Mouse (Mus musculus) MEL (cell line): ENCODE results near the gene Il25. TPM values are rescaled to one million over a fixed set of nuclear protein-coding genes. Genes with fewer than 3 reads are reported as not detected.

Experiments
- DNase-seq: peaks from one replicate; pipeline ENCODE4 v3.0.0; 2011; ENCODE audit warnings: low read depth, low spot score
- H3K27ac ChIP-seq: 2 replicates; pipeline ENCODE4 v1.5.1; 2012; ENCODE audit warnings: low read depth, mild to moderate bottlenecking, control low read depth, low read length, moderate library complexity; ENCODE audit not compliant: control insufficient read depth
- H3K27me3 ChIP-seq, 2 experiments: fragments of 150-350 bp in 1 of 2; sonication (generic) in 1 of 2; 2 replicates each; pipeline ENCODE4 v1.6.1; 2012; ENCODE audit warnings: low read length in 2 of 2, mild to moderate bottlenecking in 2 of 2, improper control_type of control experiment in 1 of 2, moderate library complexity in 1 of 2; ENCODE audit not compliant: insufficient read depth in 2 of 2, control insufficient read depth in 1 of 2
- H3K36me3 ChIP-seq, 2 experiments: 2 replicates each; pipeline ENCODE4 v1.6.1; 2012 to 2014; ENCODE audit warnings: low read length in 2 of 2, improper control_type of control experiment in 1 of 2, inconsistent platforms in 1 of 2, mild to moderate bottlenecking in 1 of 2; ENCODE audit not compliant: insufficient read depth in 2 of 2, control insufficient read depth in 1 of 2
- H3K4me1 ChIP-seq, 2 experiments: fragments of 150-350 bp in 1 of 2; sonication (generic) in 1 of 2; 2 replicates each; pipeline ENCODE4 v1.6.1; 2012; ENCODE audit warnings: low read length in 2 of 2, improper control_type of control experiment in 1 of 2, mild to moderate bottlenecking in 1 of 2; ENCODE audit not compliant: insufficient read depth in 2 of 2, control insufficient read depth in 1 of 2
- H3K4me3 ChIP-seq, 2 experiments: fragments of 150-350 bp in 1 of 2; sonication (generic) in 1 of 2; 2 replicates each; pipeline ENCODE4 v1.5.1; 2012; ENCODE audit warnings: low read depth in 2 of 2, low read length in 2 of 2, mild to moderate bottlenecking in 2 of 2, moderate library complexity in 2 of 2, control low read depth in 1 of 2, improper control_type of control experiment in 1 of 2; ENCODE audit not compliant: control insufficient read depth in 1 of 2, insufficient read depth in 1 of 2
- H3K79me2 ChIP-seq: 2 replicates; pipeline ENCODE4 v1.6.1; 2012; ENCODE audit warnings: mild to moderate bottlenecking, low read length, moderate library complexity; ENCODE audit not compliant: control insufficient read depth, poor library complexity, insufficient read depth
- H3K9ac ChIP-seq: 2 replicates; pipeline ENCODE4 v1.6.1; 2012; ENCODE audit warnings: low read depth, mild to moderate bottlenecking, control low read depth, low read length, moderate library complexity; ENCODE audit not compliant: control insufficient read depth, poor library complexity, severe bottlenecking
- H3K9me3 ChIP-seq: fragments of 150-350 bp; sonication (generic); replicated peaks from 2 replicates; pipeline ENCODE4 v1.6.1; 2012; ENCODE audit warnings: mild to moderate bottlenecking, low read length, improper control_type of control experiment, moderate library complexity; ENCODE audit not compliant: insufficient read depth
- BHLHE40 ChIP-seq: IDR thresholded peaks from 2 replicates; pipeline ENCODE4 v1.6.1; 2012; ENCODE audit warnings: low read depth, mild to moderate bottlenecking, inconsistent platforms, low read length, improper control_type of control experiment, borderline replicate concordance
- CHD2 ChIP-seq: IDR thresholded peaks from 2 replicates; pipeline ENCODE4 v1.6.1; 2011; ENCODE audit warnings: low read length, improper control_type of control experiment
- ELF1 ChIP-seq: IDR thresholded peaks from 2 replicates; pipeline ENCODE4 v1.6.1; 2014; ENCODE audit warnings: low read depth, mild to moderate bottlenecking, inconsistent platforms, low read length, improper control_type of control experiment, moderate library complexity
- GABPA ChIP-seq: IDR thresholded peaks from 2 replicates; pipeline ENCODE4 v1.6.1; 2012; ENCODE audit warnings: low read depth, mild to moderate bottlenecking, inconsistent platforms, low read length, improper control_type of control experiment, moderate library complexity
- GATA1 ChIP-seq: IDR thresholded peaks from 2 replicates; pipeline ENCODE4 v1.6.1; 2011; ENCODE audit warnings: low read depth, low read length, improper control_type of control experiment
- JUND ChIP-seq: IDR thresholded peaks from 2 replicates; pipeline ENCODE4 v1.6.1; 2011; ENCODE audit warnings: low read depth, mild to moderate bottlenecking, improper control_type of control experiment, low read length
- KAT2A ChIP-seq: conservative IDR thresholded peaks from 2 replicates; pipeline ENCODE4 v1.6.1; 2012; ENCODE audit warnings: low read depth, low read length, improper control_type of control experiment, inconsistent platforms
- POLR2A ChIP-seq, 2 experiments: IDR thresholded peaks; 2 replicates each; pipeline ENCODE4 v1.6.1; 2011 to 2012; ENCODE audit warnings: low read length in 2 of 2, mild to moderate bottlenecking in 2 of 2, control low read depth in 1 of 2, improper control_type of control experiment in 1 of 2, low read depth in 1 of 2, moderate library complexity in 1 of 2; ENCODE audit not compliant: control insufficient read depth in 1 of 2, insufficient read depth in 1 of 2, poor library complexity in 1 of 2
- POLR2AphosphoS2 ChIP-seq: IDR thresholded peaks from 2 replicates; pipeline ENCODE4 v1.6.1; 2011; ENCODE audit warnings: low read length, improper control_type of control experiment
- RAD21 ChIP-seq: IDR thresholded peaks from 2 replicates; pipeline ENCODE4 v1.6.1; 2011; ENCODE audit warnings: mild to moderate bottlenecking, low read depth, low read length, improper control_type of control experiment
- RCOR1 ChIP-seq: IDR thresholded peaks from 2 replicates; pipeline ENCODE4 v1.6.1; 2012; ENCODE audit warnings: low read depth, mild to moderate bottlenecking, inconsistent platforms, low read length, improper control_type of control experiment
- TAL1 ChIP-seq: IDR thresholded peaks from 2 replicates; pipeline ENCODE4 v1.6.1; 2012; ENCODE audit warnings: mild to moderate bottlenecking, inconsistent platforms, low read length, moderate library complexity, mixed read lengths
- TBP ChIP-seq: IDR thresholded peaks from 2 replicates; pipeline ENCODE4 v1.8.0; 2011; ENCODE audit warnings: low read depth, low read length, improper control_type of control experiment
- UBTF ChIP-seq: IDR thresholded peaks from 2 replicates; pipeline ENCODE4 v1.6.1; 2012; ENCODE audit warnings: low read depth, mild to moderate bottlenecking, inconsistent platforms, low read length, improper control_type of control experiment, moderate library complexity, borderline replicate concordance; ENCODE audit not compliant: insufficient read depth
- USF2 ChIP-seq, 2 experiments: IDR thresholded peaks; 2 replicates each; pipeline ENCODE4 v1.6.1; 2011 to 2012; ENCODE audit warnings: improper control_type of control experiment in 2 of 2, low read length in 2 of 2, borderline replicate concordance in 1 of 2, inconsistent platforms in 1 of 2, low read depth in 1 of 2, mild to moderate bottlenecking in 1 of 2; ENCODE audit not compliant: insufficient read depth in 1 of 2
- polyA plus RNA-seq, 2 experiments: library from polyadenylated mRNA; stranded (reverse) in 1 of 2; unstranded in 1 of 2; fragments of >175 nt in 1 of 2; fragments of >200 nt in 1 of 2; gene quantifications; 2 replicates each; pipeline versions ENCODE4 v1.2.1 to v1.2.4; 2012; ENCODE audit warnings: low replicate concordance in 2 of 2, low read depth in 1 of 2; ENCODE audit not compliant: insufficient read length in 2 of 2, insufficient read depth in 1 of 2, missing spikeins in 1 of 2
- total RNA-seq: library from RNA; depleted of rRNA; stranded (reverse); fragments of 300-350 nt; gene quantifications from 2 replicates; pipeline ENCODE4 v1.2.3, GENCODE M21; 2012

The Il25 gene
- total and polyA plus RNA-seq, 3 experiments = not detected

- Histone ChIP-seq H3K27ac (no peak within 1 kb of the TSS), H3K9ac (no peak within 1 kb of the TSS), H3K36me3 (no peaks in the 10 kb centered on the region; a peak in 1 of 4 replicates), H3K27me3 (peaks cover 3% of the 10 kb centered on the region in 2 experiments), H3K9me3 (no peaks in the 10 kb centered on the region), H3K4me3 (no peak within 1 kb of the TSS), H3K4me1 (peaks cover 8 to 9% of the 10 kb centered on the region in 2 experiments), H3K79me2 (no peaks in the 10 kb centered on the region)
- TF ChIP-seq RAD21 (no peak), CHD2 (no peak), JUND (no peak), POLR2AphosphoS2 (no peak), UBTF (no peak), ELF1 (no peak), GATA1 (no peak), GABPA (no peak), KAT2A (no peak), TAL1 (no peak), USF2 (IDR thresholded peaks at IDR 0.05; ENCODE audit: borderline replicate concordance in 1 of 2, insufficient read depth in 1 of 2, low read depth in 1 of 2, low read length in 2 of 2) (no peak), BHLHE40 (no peak)
- DNase-seq = no peak
Observed at GRCm38 (mm10) chr14:54925349-54926342, 6.8 kb upstream of the Il25 start, which contains the start of gene Efs. Gene Efs, minus strand, starts transcription at chr14:54926126.

- no peak for DNase-seq
- Histone ChIP-seq H3K9me3 (no peaks in the 10 kb centered on the region), H3K27me3 (peaks cover 3% of the 10 kb centered on the region in 2 experiments), H3K79me2 (no peaks in the 10 kb centered on the region), H3K36me3 (no peaks in the 10 kb centered on the region; a peak in 1 of 4 replicates), H3K9ac (no peak overlapping the region), H3K4me3 (no peak overlapping the region), H3K27ac (no peak overlapping the region), H3K4me1 (peaks cover 8 to 9% of the 10 kb centered on the region in 2 experiments)
- TF ChIP-seq CHD2 (no peak), TBP (no peak), POLR2A (IDR thresholded peaks at IDR 0.05; ENCODE audit: control insufficient read depth in 1 of 2, insufficient read depth in 1 of 2, low read depth in 1 of 2, low read length in 2 of 2, poor library complexity in 1 of 2) (peak in 1 of 2 experiments; percentile 25; a peak in 1 of 4 replicates), RCOR1 (no peak), UBTF (no peak), JUND (no peak)
Observed at GRCm38 (mm10) chr14:54926401-54927158, 5.9 kb upstream of the Il25 start.
